Mouse (Mus musculus) liver, embryonic 14.5 days (tissue): ENCODE measurements around the gene Slc35b1.

Experiments
- CTCF ChIP-seq: IDR thresholded peaks from 2 replicates; pipeline ENCODE4 v1.5.1; 2016; ENCODE audit warnings: antibody characterized with exemption, low read depth, control low read depth
- EP300 ChIP-seq: IDR thresholded peaks from 2 replicates; pipeline ENCODE4 v1.6.1; 2016; ENCODE audit warnings: antibody characterized with exemption, low read depth

GRCm38 (mm10) chr11:95339471-95340021 is 44.9 kb upstream of the Slc35b1 start:
- TF ChIP-seq CTCF = no peak
- TF ChIP-seq EP300 = peak; percentile 96
